13 mouse cellular contexts compared by ENCODE assay signal in genomic region chr2:30852771-30853313, GRCm38 (mm10). TPM values are rescaled to one million over a fixed set of nuclear protein-coding genes. Genes with fewer than 3 reads are reported as not detected.
DNase-seq lines count a peak whose midpoint lies in the region; ATAC-seq and TF ChIP-seq lines count a peak whose summit lies in the region.
"Had no signal": no experiment of that assay in that cellular context is flagged by ENCODE, and none has a peak within 500 bp of the region (broad histone marks: within the 10 kb centered on the region; RNA-seq: fewer than 3 reads in every experiment).

No protein-coding gene starts in this region.

- H3K27ac ChIP-seq in forebrain, embryonic 10.5 days: peak overlapping the region; percentile 78
- H3K27ac ChIP-seq in forebrain, postnatal 0 days (ENCODE audit: low read depth, low read length): no peak overlapping the region
- H3K27ac ChIP-seq in kidney, embryonic 14.5 days (ENCODE audit: low read depth, low read length): no peak overlapping the region
- no peak overlapping the region for H3K27ac ChIP-seq in kidney, adult 2 months (ENCODE audit: insufficient read depth, low read depth, low read length)
- H3K27ac ChIP-seq in embryonic facial prominence, embryonic 10.5 days (replicated peaks): peak overlapping the region; percentile 82
- H3K27ac ChIP-seq in limb, embryonic 14.5 days (replicated peaks; ENCODE audit: low read depth, low read length): peak overlapping the region; percentile 67
- H3K27ac ChIP-seq: neural tube, embryonic 13.5 days had no signal

- H3K36me3 ChIP-seq in forebrain, embryonic 10.5 days (replicated peaks): no peaks in the 10 kb centered on the region
- no peaks in the 10 kb centered on the region for H3K36me3 ChIP-seq in forebrain, postnatal 0 days (ENCODE audit: insufficient read depth)
- H3K36me3 ChIP-seq in kidney, embryonic 14.5 days (ENCODE audit: control insufficient read depth, insufficient read depth, low read length): no peaks in the 10 kb centered on the region
- no peaks in the 10 kb centered on the region for H3K36me3 ChIP-seq in kidney, adult 2 months (ENCODE audit: control insufficient read depth, insufficient read depth, low read length)
- H3K36me3 ChIP-seq in embryonic facial prominence, embryonic 10.5 days (replicated peaks): peaks cover 33% of the 10 kb centered on the region
- peaks cover 2% of the 10 kb centered on the region; the same call in 1 of the 2 replicates for H3K36me3 ChIP-seq in limb, embryonic 14.5 days (ENCODE audit: control insufficient read depth, insufficient read depth, low read length)
- H3K36me3 ChIP-seq: G1E; neural tube, embryonic 13.5 days had no signal

- no peak for DNase-seq in forebrain, embryonic 10.5 days (ENCODE audit: extremely low spot score, low spot score)
- no peak for DNase-seq in forebrain, postnatal 0 days
- no peak for DNase-seq in kidney, adult 2 months
- DNase-seq in embryonic facial prominence, embryonic 10.5 days (ENCODE audit: low spot score): peak; percentile 78
- DNase-seq in limb, embryonic 14.5 days (ENCODE audit: low spot score): peak; percentile 60
- no peak for DNase-seq in yolk sac, embryonic 10.5 days (ENCODE audit: low spot score)
- no peak for DNase-seq in left cerebral cortex, adult 8-10 months (ENCODE audit: low spot score in 2 of 2)
- DNase-seq: cerebellum, postnatal 25 days; gastrocnemius, postnatal 36 days had no signal

- peaks cover 69% of the 10 kb centered on the region for H3K4me1 ChIP-seq in forebrain, embryonic 10.5 days
- no peaks in the 10 kb centered on the region for H3K4me1 ChIP-seq in forebrain, postnatal 0 days (ENCODE audit: insufficient read depth)
- peaks cover 17% of the 10 kb centered on the region for H3K4me1 ChIP-seq in kidney, embryonic 14.5 days (ENCODE audit: control insufficient read depth, insufficient read depth, low read length)
- H3K4me1 ChIP-seq in kidney, adult 2 months (ENCODE audit: control insufficient read depth, insufficient read depth, low read length): no peaks in the 10 kb centered on the region
- peaks cover 88% of the 10 kb centered on the region for H3K4me1 ChIP-seq in embryonic facial prominence, embryonic 10.5 days
- peaks cover 69% of the 10 kb centered on the region for H3K4me1 ChIP-seq in limb, embryonic 14.5 days (ENCODE audit: control insufficient read depth, insufficient read depth, low read length)

- no peak for TF ChIP-seq POLR2A in kidney, adult 2 months (IDR thresholded peaks at IDR 0.05; ENCODE audit: low read depth, low read length)
- no peak for TF ChIP-seq POLR2A in limb, embryonic 14.5 days (IDR thresholded peaks at IDR 0.05; ENCODE audit: borderline replicate concordance, extremely low read depth, insufficient read depth, insufficient read length)

- H3K9me3 ChIP-seq in forebrain, embryonic 10.5 days: no peaks in the 10 kb centered on the region
- no peaks in the 10 kb centered on the region for H3K9me3 ChIP-seq in forebrain, postnatal 0 days (ENCODE audit: low read length)
- no peaks in the 10 kb centered on the region for H3K9me3 ChIP-seq in kidney, embryonic 14.5 days (ENCODE audit: control insufficient read depth, low read length)
- no peaks in the 10 kb centered on the region for H3K9me3 ChIP-seq in embryonic facial prominence, embryonic 10.5 days
- no peaks in the 10 kb centered on the region for H3K9me3 ChIP-seq in limb, embryonic 14.5 days (ENCODE audit: control insufficient read depth, low read length)
- H3K9me3 ChIP-seq: G1E; neural tube, embryonic 13.5 days had no signal

- no peak overlapping the region for H3K4me2 ChIP-seq in forebrain, postnatal 0 days (ENCODE audit: low read depth)
- H3K4me2 ChIP-seq in kidney, embryonic 14.5 days (replicated peaks; ENCODE audit: low read depth, low read length): peak overlapping the region; percentile 19; the same call in 1 of the 2 replicates
- H3K4me2 ChIP-seq in limb, embryonic 14.5 days (replicated peaks; ENCODE audit: low read depth, low read length, severe bottlenecking): peak overlapping the region; percentile 35
- H3K4me2 ChIP-seq: neural tube, embryonic 13.5 days had no signal

- no peaks in the 10 kb centered on the region for H3K27me3 ChIP-seq in forebrain, embryonic 10.5 days (ENCODE audit: poor library complexity, severe bottlenecking)
- H3K27me3 ChIP-seq in forebrain, postnatal 0 days (ENCODE audit: insufficient read depth, low read length): no peaks in the 10 kb centered on the region
- H3K27me3 ChIP-seq in kidney, embryonic 14.5 days (ENCODE audit: control insufficient read depth, insufficient read depth, low read length): no peaks in the 10 kb centered on the region
- no peaks in the 10 kb centered on the region for H3K27me3 ChIP-seq in kidney, adult 2 months (replicated peaks; ENCODE audit: control insufficient read depth, insufficient read depth, low read length)
- H3K27me3 ChIP-seq in embryonic facial prominence, embryonic 10.5 days (replicated peaks; ENCODE audit: low read depth, poor library complexity, severe bottlenecking): no peaks in the 10 kb centered on the region
- H3K27me3 ChIP-seq in limb, embryonic 14.5 days (ENCODE audit: control insufficient read depth, insufficient read depth, low read length): no peaks in the 10 kb centered on the region

- no peak for ATAC-seq in forebrain, postnatal 0 days
- ATAC-seq in kidney, embryonic 14.5 days (ENCODE audit: low FRiP score, low TSS enrichment): no peak
- 0 out of 2 replicates have a peak, but pooled peaks have one; percentile 42 for ATAC-seq in limb, embryonic 14.5 days (ENCODE audit: low FRiP score, low read depth)

- 45% methylated on average over 20 of the region's 20 CpGs for WGBS in forebrain, embryonic 10.5 days
- 37% methylated on average over 20 of the region's 20 CpGs for WGBS in forebrain, postnatal 0 days
- 19% methylated on average over 20 of the region's 20 CpGs for WGBS in kidney, embryonic 14.5 days
- WGBS in kidney, adult 2 months: 29% methylated on average over 20 of the region's 20 CpGs
- WGBS in embryonic facial prominence, embryonic 10.5 days: 28% methylated on average over 20 of the region's 20 CpGs
- 3% methylated on average over 20 of the region's 20 CpGs for WGBS in limb, embryonic 14.5 days

- H3K4me3 ChIP-seq in forebrain, embryonic 10.5 days: no peak overlapping the region
- H3K4me3 ChIP-seq in forebrain, postnatal 0 days (ENCODE audit: low read depth, low read length): no peak overlapping the region
- H3K4me3 ChIP-seq in kidney, embryonic 14.5 days (ENCODE audit: low read length): no peak overlapping the region
- no peak overlapping the region for H3K4me3 ChIP-seq in kidney, adult 2 months (ENCODE audit: insufficient read depth, low read depth, low read length)
- H3K4me3 ChIP-seq in embryonic facial prominence, embryonic 10.5 days: peak overlapping the region; percentile 27
- H3K4me3 ChIP-seq in limb, embryonic 14.5 days (replicated peaks; ENCODE audit: low read length): no peak overlapping the region
- H3K4me3 ChIP-seq: neural tube, embryonic 13.5 days had no signal

- no peak for TF ChIP-seq CTCF in forebrain, postnatal 0 days (IDR thresholded peaks at IDR 0.05; ENCODE audit: low read depth)
- no peak for TF ChIP-seq CTCF in kidney, adult 2 months (conservative IDR thresholded peaks at IDR 0.05; ENCODE audit: insufficient read depth, insufficient read length, low read depth, low read length)

- no peak overlapping the region for H3K9ac ChIP-seq in forebrain, postnatal 0 days
- peak overlapping the region; percentile 4; the same call in 1 of the 2 replicates for H3K9ac ChIP-seq in kidney, embryonic 14.5 days (ENCODE audit: low read depth, low read length)
- H3K9ac ChIP-seq in limb, embryonic 14.5 days (ENCODE audit: low read depth, low read length, severe bottlenecking): peak overlapping the region; percentile 22
- H3K9ac ChIP-seq: neural tube, embryonic 13.5 days had no signal

RNA-seq across cellular contexts. Expression of gene Prrx2, which starts 18.1 kb away (rescaled TPM):
- polyA plus RNA-seq in forebrain, embryonic 10.5 days (2016; fragmentation: Nextera tagmentation; extraction: Ambion mirVana): 27.7 and 31.9 TPM in 2 replicates
- total RNA-seq in forebrain, postnatal 0 days (2014; rRNA removed): 2.5 and 4.1 TPM in 2 replicates
- polyA plus RNA-seq in forebrain, postnatal 0 days (2015; fragmentation: Nextera tagmentation; extraction: Ambion mirVana): 3.6 and 3.7 TPM in 2 replicates
- polyA plus RNA-seq in kidney, embryonic 14.5 days (2014; fragmentation: Nextera tagmentation; extraction: Ambion mirVana): 15.3 and 20.1 TPM in 2 replicates
- polyA plus RNA-seq in kidney, adult 2 months (2012; rRNA removed): 4.7 and 6.7 TPM in 2 replicates
- 87.6 and 94.6 TPM in 2 replicates for polyA plus RNA-seq in embryonic facial prominence, embryonic 10.5 days (2016; fragmentation: Nextera tagmentation; extraction: Ambion mirVana)
- 176 and 268 TPM in 2 replicates for polyA plus RNA-seq in limb, embryonic 14.5 days (2012; rRNA removed)
- polyA plus RNA-seq in limb, embryonic 14.5 days (2014; fragmentation: Nextera tagmentation; extraction: Ambion mirVana): 93.1 and 112 TPM in 2 replicates
- total RNA-seq in left cerebral cortex, adult 8-10 months (2022): 1 to 10 TPM; 2.1 to 3.1 (median 2.9) TPM
- total RNA-seq: G1E; liver, adult 2 months had no signal
- polyA plus RNA-seq: G1E; liver, adult 2 months had no signal

RNA-seq across cellular contexts. Expression of gene Asb6, which starts 22.7 kb away (rescaled TPM):
- 47.5 and 51.2 TPM in 2 replicates for polyA plus RNA-seq in forebrain, embryonic 10.5 days (2016; fragmentation: Nextera tagmentation; extraction: Ambion mirVana)
- 32.7 and 45.2 TPM in 2 replicates for total RNA-seq in forebrain, postnatal 0 days (2014; rRNA removed)
- 31.3 and 36.0 TPM in 2 replicates for polyA plus RNA-seq in forebrain, postnatal 0 days (2015; fragmentation: Nextera tagmentation; extraction: Ambion mirVana)
- 29.7 and 33.3 TPM in 2 replicates for polyA plus RNA-seq in kidney, embryonic 14.5 days (2014; fragmentation: Nextera tagmentation; extraction: Ambion mirVana)
- 24.5 and 35.2 TPM in 2 replicates for polyA plus RNA-seq in kidney, adult 2 months (2012; rRNA removed)
- polyA plus RNA-seq in embryonic facial prominence, embryonic 10.5 days (2016; fragmentation: Nextera tagmentation; extraction: Ambion mirVana): 53.9 and 56.0 TPM in 2 replicates
- polyA plus RNA-seq in limb, embryonic 14.5 days (2012; rRNA removed): 36.8 and 48.7 TPM in 2 replicates
- polyA plus RNA-seq in limb, embryonic 14.5 days (2014; fragmentation: Nextera tagmentation; extraction: Ambion mirVana): 29.5 and 31.8 TPM in 2 replicates
- total RNA-seq in left cerebral cortex, adult 8-10 months (2022): 10 to 100 TPM; 29.6 to 41.9 (median 38.2) TPM

RNA-seq across cellular contexts. Expression of gene Ntmt1, which starts 45.2 kb away (rescaled TPM):
- 124 and 131 TPM in 2 replicates for polyA plus RNA-seq in forebrain, embryonic 10.5 days (2016; fragmentation: Nextera tagmentation; extraction: Ambion mirVana)
- total RNA-seq in forebrain, postnatal 0 days (2014; rRNA removed): 87.6 and 105 TPM in 2 replicates
- 106 and 107 TPM in 2 replicates for polyA plus RNA-seq in forebrain, postnatal 0 days (2015; fragmentation: Nextera tagmentation; extraction: Ambion mirVana)
- 95.6 and 101 TPM in 2 replicates for polyA plus RNA-seq in kidney, embryonic 14.5 days (2014; fragmentation: Nextera tagmentation; extraction: Ambion mirVana)
- polyA plus RNA-seq in kidney, adult 2 months (2012; rRNA removed): 26.4 and 27.3 TPM in 2 replicates
- 134 and 135 TPM in 2 replicates for polyA plus RNA-seq in embryonic facial prominence, embryonic 10.5 days (2016; fragmentation: Nextera tagmentation; extraction: Ambion mirVana)
- 59.5 and 66.8 TPM in 2 replicates for polyA plus RNA-seq in limb, embryonic 14.5 days (2012; rRNA removed)
- polyA plus RNA-seq in limb, embryonic 14.5 days (2014; fragmentation: Nextera tagmentation; extraction: Ambion mirVana): 84.2 and 91.0 TPM in 2 replicates
- total RNA-seq in left cerebral cortex, adult 8-10 months (2022): 10 to 100 TPM; 30.5 to 38.9 (median 34.4) TPM

RNA-seq across cellular contexts. Expression of gene 1700001O22Rik, which starts 49.4 kb away (rescaled TPM):
- polyA plus RNA-seq in forebrain, embryonic 10.5 days (2016; fragmentation: Nextera tagmentation; extraction: Ambion mirVana): 3.3 and 4.8 TPM in 2 replicates
- 0.77 and 1.8 TPM in 2 replicates for total RNA-seq in forebrain, postnatal 0 days (2014; rRNA removed)
- polyA plus RNA-seq in forebrain, postnatal 0 days (2015; fragmentation: Nextera tagmentation; extraction: Ambion mirVana): 1.4 and 1.5 TPM in 2 replicates
- 3.8 and 4.2 TPM in 2 replicates for polyA plus RNA-seq in kidney, embryonic 14.5 days (2014; fragmentation: Nextera tagmentation; extraction: Ambion mirVana)
- 1.7 and 4.1 TPM in 2 replicates for polyA plus RNA-seq in kidney, adult 2 months (2012; rRNA removed)
- 2.4 and 3.1 TPM in 2 replicates for polyA plus RNA-seq in embryonic facial prominence, embryonic 10.5 days (2016; fragmentation: Nextera tagmentation; extraction: Ambion mirVana)
- 3.3 and 3.4 TPM in 2 replicates for polyA plus RNA-seq in limb, embryonic 14.5 days (2012; rRNA removed)
- polyA plus RNA-seq in limb, embryonic 14.5 days (2014; fragmentation: Nextera tagmentation; extraction: Ambion mirVana): 2.7 and 3.4 TPM in 2 replicates
- 1 to 10 TPM; 7.7 to 9.5 (median 9.3) TPM for total RNA-seq in left cerebral cortex, adult 8-10 months (2022)
- total RNA-seq: liver, adult 2 months had no signal
- polyA plus RNA-seq: G1E; liver, adult 2 months had no signal

Comparison
In these comparisons a context has a peak if more than half of its experiments do, and no peak if none do; other contexts are left out.
1. H3K27ac ChIP-seq: peak in forebrain, embryonic 10.5 days (single experiment), embryonic facial prominence, embryonic 10.5 days (single experiment) and limb, embryonic 14.5 days (single experiment); none in forebrain, postnatal 0 days (single experiment), kidney, embryonic 14.5 days (single experiment) and kidney, adult 2 months (single experiment).
2. DNase-seq: peak in embryonic facial prominence, embryonic 10.5 days (single experiment) and limb, embryonic 14.5 days (single experiment); none in forebrain, embryonic 10.5 days (single experiment), forebrain, postnatal 0 days (single experiment), kidney, adult 2 months (single experiment), yolk sac, embryonic 10.5 days (single experiment) and left cerebral cortex, adult 8-10 months (0 of 2).